Mouse (Mus musculus): ENCODE measurements around the gene Zfp106. TPM values are rescaled to one million over a fixed set of nuclear protein-coding genes. Genes with fewer than 3 reads are reported as not detected.
"Not testable (repeated sequence)": the region's sequence is repeated elsewhere in the genome, so short reads cannot be mapped to it uniquely, and the experiment has no call there.

Zfp106 gene
- polyA plus RNA-seq, 1 experiment, result 39.1 TPM

GRCm38 (mm10) chr2:120567798-120568320 is 4.2 kb upstream of the Zfp106 start:
- TF ChIP-seq CTCF (IDR thresholded peaks at IDR 0.05; ENCODE audit: extremely low read depth, insufficient read length, insufficient replicate concordance, low read depth, low read length) (0 out of 2 replicates have a peak, but pooled peaks have one; percentile 7), POLR2A (IDR thresholded peaks at IDR 0.05; ENCODE audit: low read depth, low read length) (no peak)
- H3K4me1 ChIP-seq (ENCODE audit: control insufficient read depth, insufficient read depth, insufficient read length, low read length), result peaks cover 3% of the 10 kb centered on the region; the same call in 1 of the 2 replicates
- H3K27me3 ChIP-seq (ENCODE audit: control insufficient read depth, insufficient read depth, low read length), result no peaks in the 10 kb centered on the region
- 0% methylated on average over 22 of the region's 22 CpGs for WGBS
- peak overlapping the region; percentile 92 for H3K27ac ChIP-seq (ENCODE audit: insufficient read depth, low read depth, low read length)
- peaks cover 4% of the 10 kb centered on the region; the same call in 1 of the 2 replicates for H3K36me3 ChIP-seq (ENCODE audit: control insufficient read depth, insufficient read depth, low read length)
- H3K4me3 ChIP-seq (ENCODE audit: low read depth, low read length), result peak overlapping the region; percentile 96

- Histone ChIP-seq H3K27ac (ENCODE audit: insufficient read depth, low read depth, low read length) (peak within 1 kb of the TSS; percentile 92), H3K36me3 (ENCODE audit: control insufficient read depth, insufficient read depth, low read length) (peaks cover 4% of the 10 kb centered on the region; the same call in 1 of the 2 replicates), H3K4me1 (ENCODE audit: control insufficient read depth, insufficient read depth, insufficient read length, low read length) (peaks cover 3% of the 10 kb centered on the region; the same call in 1 of the 2 replicates), H3K27me3 (ENCODE audit: control insufficient read depth, insufficient read depth, low read length) (no peaks in the 10 kb centered on the region), H3K4me3 (ENCODE audit: low read depth, low read length) (peak within 1 kb of the TSS; percentile 96)
- WGBS, result under 1% methylated on average over 42 of the region's 42 CpGs
- no peak for TF ChIP-seq CTCF (IDR thresholded peaks at IDR 0.05; ENCODE audit: extremely low read depth, insufficient read length, insufficient replicate concordance, low read depth, low read length)
- TF ChIP-seq POLR2A (IDR thresholded peaks at IDR 0.05; ENCODE audit: low read depth, low read length), result peak; percentile 96
Measured at GRCm38 (mm10) chr2:120566886-120567797, 3.5 kb upstream of the Zfp106 start, which contains the start of gene Snap23. Gene Snap23, plus strand, starts transcription at chr2:120567671.

GRCm38 (mm10) chr2:120565363-120565762 is 1.7 kb upstream of the Zfp106 start:
- H3K4me1 ChIP-seq (ENCODE audit: control insufficient read depth, insufficient read depth, insufficient read length, low read length), result peaks cover 3% of the 10 kb centered on the region; the same call in 1 of the 2 replicates
- WGBS, result 75% methylated on average over 2 of the region's 2 CpGs
- no peak overlapping the region for H3K4me3 ChIP-seq (ENCODE audit: low read depth, low read length)
- H3K36me3 ChIP-seq (ENCODE audit: control insufficient read depth, insufficient read depth, low read length), result no peaks in the 10 kb centered on the region; the same call in 1 of the 2 replicates
- no peak overlapping the region for H3K27ac ChIP-seq (ENCODE audit: insufficient read depth, low read depth, low read length)
- no peaks in the 10 kb centered on the region for H3K27me3 ChIP-seq (ENCODE audit: control insufficient read depth, insufficient read depth, low read length)
- TF ChIP-seq POLR2A (IDR thresholded peaks at IDR 0.05; ENCODE audit: low read depth, low read length) (no peak), CTCF (IDR thresholded peaks at IDR 0.05; ENCODE audit: extremely low read depth, insufficient read length, insufficient replicate concordance, low read depth, low read length) (no peak)

DNA sequence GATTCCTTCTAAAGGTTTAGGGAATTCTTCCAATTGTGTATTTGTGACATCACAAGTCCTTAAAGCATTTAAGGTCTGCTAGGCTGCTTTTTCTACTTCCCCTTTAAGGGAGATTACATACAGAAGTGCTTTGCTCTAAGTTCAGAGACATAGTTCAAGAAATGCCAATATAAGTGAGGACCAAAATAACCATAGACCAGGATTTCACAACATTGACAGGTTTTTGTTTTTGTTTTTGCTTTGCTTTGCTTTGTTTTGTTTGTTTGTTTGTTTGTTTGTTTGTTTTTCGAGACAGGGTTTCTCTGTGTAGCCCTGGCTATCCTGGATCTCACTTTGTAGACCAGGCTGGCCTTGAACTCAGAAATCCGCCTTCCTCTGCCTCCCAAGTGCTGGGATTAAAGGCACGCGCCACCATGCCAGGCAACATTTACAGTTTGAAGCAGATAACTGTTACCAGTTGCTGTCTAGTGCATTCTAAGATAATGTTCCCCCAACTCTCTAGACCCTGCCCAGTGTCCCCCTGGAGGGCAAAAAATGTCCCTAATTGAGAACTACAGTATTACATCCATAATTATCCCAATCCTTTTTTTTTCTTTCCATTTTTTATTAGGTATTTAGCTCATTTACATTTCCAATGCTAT is 1.0 kb upstream of the Zfp106 start:
- not testable (repeated sequence) for H3K4me1 ChIP-seq (ENCODE audit: control insufficient read depth, insufficient read depth, insufficient read length, low read length); H3K4me3 ChIP-seq (ENCODE audit: low read depth, low read length); H3K27me3 ChIP-seq (ENCODE audit: control insufficient read depth, insufficient read depth, low read length); H3K36me3 ChIP-seq (ENCODE audit: control insufficient read depth, insufficient read depth, low read length); H3K27ac ChIP-seq (ENCODE audit: insufficient read depth, low read depth, low read length)
- 88% methylated on average over 4 of the region's 4 CpGs for WGBS

DNA sequence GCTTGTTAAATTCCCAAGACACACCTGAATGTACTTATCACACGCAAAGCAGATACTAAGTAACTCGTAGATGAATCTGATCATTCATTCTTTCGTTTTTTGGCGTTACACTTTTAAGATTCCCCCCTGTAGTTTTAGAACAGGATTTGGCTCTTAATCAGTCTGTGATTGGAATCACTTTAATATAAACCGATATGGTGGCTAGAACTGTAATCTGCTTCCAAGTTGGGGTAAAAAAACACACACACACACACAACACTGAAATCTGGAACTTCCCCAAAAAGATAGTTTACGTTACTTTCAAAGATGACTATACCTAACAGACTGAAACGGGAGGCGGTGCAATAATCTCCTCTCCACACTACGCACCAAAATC is 796 bp downstream of the Zfp106 start:
- H3K4me3 ChIP-seq (ENCODE audit: low read depth, low read length), result peak overlapping the region; percentile 83; the same call in 1 of the 2 replicates
- H3K27ac ChIP-seq (ENCODE audit: insufficient read depth, low read depth, low read length), result peak overlapping the region; percentile 12; the same call in 1 of the 2 replicates
- H3K36me3 ChIP-seq (ENCODE audit: control insufficient read depth, insufficient read depth, low read length), result no peaks in the 10 kb centered on the region; the same call in 1 of the 2 replicates
- no peaks in the 10 kb centered on the region for H3K27me3 ChIP-seq (ENCODE audit: control insufficient read depth, insufficient read depth, low read length)
- WGBS, result 6% methylated on average over 9 of the region's 9 CpGs
- no peaks in the 10 kb centered on the region; the same call in 1 of the 2 replicates for H3K4me1 ChIP-seq (ENCODE audit: control insufficient read depth, insufficient read depth, insufficient read length, low read length)
- TF ChIP-seq POLR2A (IDR thresholded peaks at IDR 0.05; ENCODE audit: low read depth, low read length) (no peak), CTCF (IDR thresholded peaks at IDR 0.05; ENCODE audit: extremely low read depth, insufficient read length, insufficient replicate concordance, low read depth, low read length) (no peak)

DNA sequence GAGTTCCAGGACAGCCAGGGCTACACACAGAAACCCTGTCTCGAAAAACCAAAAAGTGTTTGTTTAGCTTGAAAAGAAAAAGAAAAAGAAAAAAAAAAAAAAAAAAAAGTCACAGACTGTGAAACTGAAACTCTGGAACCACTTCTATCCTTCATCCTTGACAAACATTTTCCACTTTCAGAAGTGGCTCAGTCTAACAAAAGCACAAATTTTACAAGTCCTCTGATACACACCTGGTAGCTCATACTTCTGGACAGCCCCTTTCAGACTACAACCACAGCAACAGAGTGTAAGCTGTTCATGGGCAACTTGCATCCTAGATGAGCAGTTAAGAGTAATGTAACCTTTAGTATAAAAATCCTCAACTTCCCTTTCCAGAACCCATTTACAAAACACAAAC is 2.1 kb downstream of the Zfp106 start:
- H3K27me3 ChIP-seq (ENCODE audit: control insufficient read depth, insufficient read depth, low read length), result no peaks in the 10 kb centered on the region
- TF ChIP-seq POLR2A (IDR thresholded peaks at IDR 0.05; ENCODE audit: low read depth, low read length) (no peak), CTCF (IDR thresholded peaks at IDR 0.05; ENCODE audit: extremely low read depth, insufficient read length, insufficient replicate concordance, low read depth, low read length) (no peak)
- no peaks in the 10 kb centered on the region; the same call in 1 of the 2 replicates for H3K36me3 ChIP-seq (ENCODE audit: control insufficient read depth, insufficient read depth, low read length)
- H3K27ac ChIP-seq (ENCODE audit: insufficient read depth, low read depth, low read length), result no peak overlapping the region
- 46% methylated on average over 1 of the region's 1 CpGs for WGBS
- H3K4me1 ChIP-seq (ENCODE audit: control insufficient read depth, insufficient read depth, insufficient read length, low read length), result peaks cover 5% of the 10 kb centered on the region; the same call in 1 of the 2 replicates
- no peak overlapping the region for H3K4me3 ChIP-seq (ENCODE audit: low read depth, low read length)

All from small intestine, adult 2 months (tissue).